Comparison of ENCODE assay signal across 8 mouse cellular contexts in the genomic region with DNA sequence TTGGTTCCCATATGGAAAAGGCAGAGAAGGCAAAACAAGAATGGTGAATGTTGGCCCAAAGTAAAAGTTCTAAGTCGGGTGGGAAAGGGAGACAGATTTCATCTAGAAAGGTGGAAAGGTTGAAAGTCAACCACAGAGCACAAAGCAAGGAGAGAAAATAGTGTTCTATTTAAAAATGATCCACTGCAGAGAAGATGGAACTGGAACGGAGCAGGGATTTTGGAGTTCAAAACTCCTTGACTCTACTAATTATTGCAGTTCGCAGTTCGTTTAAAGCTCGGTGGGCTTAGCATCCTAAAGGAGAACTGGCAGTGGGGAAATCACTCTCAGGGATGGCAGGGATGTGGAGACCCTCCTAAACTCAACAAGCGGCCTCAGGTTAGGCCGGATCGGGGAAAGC. TPM values are rescaled to one million over a fixed set of nuclear protein-coding genes. Genes with fewer than 3 reads are reported as not detected.
A peak's percentile ranks its signal among the peaks of the same experiment; 100 is the strongest.
DNase-seq lines count a peak whose midpoint lies in the region; ATAC-seq and TF ChIP-seq lines count a peak whose summit lies in the region.

No protein-coding gene starts in this region.

- 5% methylated on average over 8 of the region's 8 CpGs for WGBS in forebrain, embryonic 10.5 days
- 7% methylated on average over 8 of the region's 8 CpGs for WGBS in limb, embryonic 11.5 days
- WGBS in neural tube, embryonic 15.5 days: 9% methylated on average over 8 of the region's 8 CpGs

- H3K27me3 ChIP-seq in forebrain, embryonic 10.5 days (ENCODE audit: poor library complexity, severe bottlenecking): peaks cover 27% of the 10 kb centered on the region
- 0 out of 2 replicates have a peak, but pooled peaks cover 4% of the 10 kb centered on the region for H3K27me3 ChIP-seq in limb, embryonic 11.5 days (ENCODE audit: control insufficient read depth, insufficient read depth, low read length)
- no peaks in the 10 kb centered on the region; the same call in 1 of the 2 replicates for H3K27me3 ChIP-seq in neural tube, embryonic 15.5 days (replicated peaks)

- H3K4me3 ChIP-seq in left cerebral cortex, adult 2 months: peak overlapping the region; percentile 80
- H3K4me3 ChIP-seq in forebrain, embryonic 10.5 days: peak overlapping the region; percentile 78
- peak overlapping the region; percentile 65 for H3K4me3 ChIP-seq in limb, embryonic 11.5 days (ENCODE audit: low read depth, low read length)
- peak overlapping the region; percentile 70 for H3K4me3 ChIP-seq in neural tube, embryonic 15.5 days (replicated peaks)

- no peak for DNase-seq in left cerebral cortex, adult 2 months (ENCODE audit: extremely low spot score in 1 of 2, low spot score in 2 of 2)
- no peak for DNase-seq in left cerebral cortex, postnatal 14 days (ENCODE audit: low spot score in 2 of 2)
- no peak for DNase-seq in forebrain, embryonic 10.5 days (ENCODE audit: extremely low spot score, low spot score)
- DNase-seq in limb, embryonic 11.5 days (ENCODE audit: low spot score): no peak
- DNase-seq in right cerebral cortex, postnatal 10 days (ENCODE audit: low spot score in 2 of 2): no peak
- DNase-seq in adrenal gland, postnatal 4 days (ENCODE audit: low spot score in 2 of 2): no peak

- peak overlapping the region; percentile 89 for H3K4me2 ChIP-seq in limb, embryonic 11.5 days (ENCODE audit: low read depth, severe bottlenecking)
- peak overlapping the region; percentile 88 for H3K4me2 ChIP-seq in neural tube, embryonic 15.5 days

- no peaks in the 10 kb centered on the region; the same call in 1 of the 2 replicates for H3K9me3 ChIP-seq in forebrain, embryonic 10.5 days
- H3K9me3 ChIP-seq in limb, embryonic 11.5 days (ENCODE audit: control insufficient read depth, low read length): no peaks in the 10 kb centered on the region
- no peaks in the 10 kb centered on the region for H3K9me3 ChIP-seq in neural tube, embryonic 15.5 days (replicated peaks)

- no peaks in the 10 kb centered on the region for H3K36me3 ChIP-seq in forebrain, embryonic 10.5 days (replicated peaks)
- no peaks in the 10 kb centered on the region for H3K36me3 ChIP-seq in limb, embryonic 11.5 days (ENCODE audit: control insufficient read depth, insufficient read depth, low read length)
- no peaks in the 10 kb centered on the region for H3K36me3 ChIP-seq in neural tube, embryonic 15.5 days

- ATAC-seq in limb, embryonic 11.5 days (ENCODE audit: insufficient number of reproducible peaks, low FRiP score, low TSS enrichment, low read depth): no peak
- no peak for ATAC-seq in neural tube, embryonic 15.5 days (ENCODE audit: low FRiP score)
- ATAC-seq in CD4-positive, CD25-positive, alpha-beta regulatory T cell, adult 4 months: no peak

- intact Hi-C loops in left cerebral cortex, adult 2 months (cut with DNase I): loop anchor here (5.0 to 10.0 kb wide), 2 partner anchors 197 to 400 kb away; no protein-coding TSS in a partner anchor
- intact Hi-C loops in left cerebral cortex, postnatal 14 days (cut with DNase I): loop anchor here (5.0 to 10.0 kb wide), 3 partner anchors 197 to 270 kb away; no protein-coding TSS in a partner anchor

- H3K9ac ChIP-seq in limb, embryonic 11.5 days (ENCODE audit: low read length): peak overlapping the region; percentile 72
- H3K9ac ChIP-seq in neural tube, embryonic 15.5 days (replicated peaks): peak overlapping the region; percentile 77

- peak overlapping the region; percentile 83 for H3K27ac ChIP-seq in left cerebral cortex, adult 2 months
- H3K27ac ChIP-seq in forebrain, embryonic 10.5 days: peak overlapping the region; percentile 86
- no peak overlapping the region for H3K27ac ChIP-seq in limb, embryonic 11.5 days (replicated peaks; ENCODE audit: low read depth, low read length)
- H3K27ac ChIP-seq in neural tube, embryonic 15.5 days (replicated peaks): no peak overlapping the region

- peaks cover 23% of the 10 kb centered on the region for H3K4me1 ChIP-seq in forebrain, embryonic 10.5 days
- no peaks in the 10 kb centered on the region for H3K4me1 ChIP-seq in limb, embryonic 11.5 days (ENCODE audit: control insufficient read depth, insufficient read depth, low read length)
- H3K4me1 ChIP-seq in neural tube, embryonic 15.5 days: peaks cover 30% of the 10 kb centered on the region

- no peak for TF ChIP-seq CTCF in left cerebral cortex, adult 2 months (IDR thresholded peaks at IDR 0.05)

RNA-seq across cellular contexts. Expression of a gene that starts 1.1 kb away (rescaled TPM):
- total RNA-seq in left cerebral cortex, adult 2 months (2021): 100 to 1,000 TPM; 107 to 112 TPM
- 10 to 100 TPM; 76.2 to 84.6 TPM for total RNA-seq in left cerebral cortex, postnatal 14 days (2021)
- 0.43 and 0.62 TPM in 2 replicates for polyA plus RNA-seq in forebrain, embryonic 10.5 days (2016; fragmentation: Nextera tagmentation; extraction: Ambion mirVana)
- 0.95 and 0.99 TPM in 2 replicates for polyA plus RNA-seq in limb, embryonic 11.5 days (2014; fragmentation: Nextera tagmentation; extraction: Ambion mirVana)
- 4.7 and 4.8 TPM in 2 replicates for polyA plus RNA-seq in neural tube, embryonic 15.5 days (2015; fragmentation: Nextera tagmentation; extraction: Ambion mirVana)
- not detected for polyA plus RNA-seq in CD4-positive, CD25-positive, alpha-beta regulatory T cell, adult 4 months (2017; shearing (Covaris generic))
- 1 to 10 TPM; 7.0 to 8.8 TPM for total RNA-seq in adrenal gland, postnatal 4 days (2021)

Comparison
In these comparisons a context has a peak if more than half of its experiments do, and no peak if none do; other contexts are left out.
1. H3K27ac ChIP-seq: peak in left cerebral cortex, adult 2 months (single experiment) and forebrain, embryonic 10.5 days (single experiment); none in limb, embryonic 11.5 days (single experiment) and neural tube, embryonic 15.5 days (single experiment).
2. Peak in every context shown above with its lines, with median percentiles within 50 percentile points of each other: H3K4me3 ChIP-seq.